Mouse (Mus musculus): ENCODE results near the gene Wbp1l.

Gene Wbp1l

GRCm38 (mm10) chr19:46696943-46697342 lies 98.1 kb downstream of the Wbp1l start:
- CTCF ChIA-PET: interaction anchor here (1.1 kb wide), 1 partner anchor 14 kb away, joined by 3 read pairs; no protein-coding TSS in a partner anchor

- CTCF ChIA-PET: interaction anchor here (0.6 kb wide), 2 partner anchors 18 to 125 kb away, joined by 3 to 8 read pairs; partner anchors contain the start of genes Arl3 and Sfxn2
Measured at GRCm38 (mm10) chr19:46697840-46698517, 99.1 kb downstream of the Wbp1l start.

GRCm38 (mm10) chr19:46699011-46699481 lies 100.2 kb downstream of the Wbp1l start:
- CTCF ChIA-PET: interaction anchor here (0.7 kb wide), 1 partner anchor 58 kb away, joined by 17 read pairs; no protein-coding TSS in a partner anchor

DNA sequence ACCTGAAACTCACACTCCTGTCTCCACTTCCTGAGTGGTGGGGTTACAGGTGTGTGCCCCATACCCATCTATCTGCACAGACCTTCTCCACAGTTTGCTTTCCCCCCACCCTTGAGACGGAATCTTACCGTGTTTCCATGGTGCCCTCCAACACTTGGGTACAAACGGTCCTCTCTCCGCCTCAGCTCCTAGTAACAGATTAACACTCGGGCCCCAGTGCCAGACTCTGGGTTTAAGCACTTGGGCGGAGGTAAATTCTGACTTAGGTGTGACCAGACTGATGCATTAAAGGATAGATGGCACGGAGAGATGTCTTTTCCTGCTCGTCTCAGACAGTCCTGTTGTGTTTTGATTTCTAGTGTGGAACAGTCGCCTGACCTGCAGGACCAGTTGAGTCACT lies 102.3 kb downstream of the Wbp1l start:
- CTCF ChIA-PET: no interaction called here

- CTCF ChIA-PET: interaction anchor here (0.7 kb wide), 1 partner anchor 675 kb away, joined by 8 read pairs; no protein-coding TSS in a partner anchor
Measured at GRCm38 (mm10) chr19:46705779-46706495, 107.1 kb downstream of the Wbp1l start.

GRCm38 (mm10) chr19:46706540-46707295 lies 107.8 kb downstream of the Wbp1l start:
- CTCF ChIA-PET: interaction anchor here (0.7 kb wide), 1 partner anchor 674 kb away, joined by 8 read pairs; no protein-coding TSS in a partner anchor
